Mouse (Mus musculus) embryonic fibroblast, embryonic 13.5 days (primary cell): Measurements from ENCODE around the gene Maea.

Source experiments
- CTCF ChIP-seq: IDR thresholded peaks from 2 replicates; pipeline ENCODE4 v1.5.1; 2011; ENCODE audit warnings: mild to moderate bottlenecking, control low read depth, low read length, moderate library complexity, borderline replicate concordance; ENCODE audit not compliant: insufficient read depth
- POLR2A ChIP-seq: IDR thresholded peaks from 2 replicates; pipeline ENCODE4 v1.6.1; 2011; ENCODE audit warnings: low read depth, mild to moderate bottlenecking, control low read depth, low read length, moderate library complexity

DNA sequence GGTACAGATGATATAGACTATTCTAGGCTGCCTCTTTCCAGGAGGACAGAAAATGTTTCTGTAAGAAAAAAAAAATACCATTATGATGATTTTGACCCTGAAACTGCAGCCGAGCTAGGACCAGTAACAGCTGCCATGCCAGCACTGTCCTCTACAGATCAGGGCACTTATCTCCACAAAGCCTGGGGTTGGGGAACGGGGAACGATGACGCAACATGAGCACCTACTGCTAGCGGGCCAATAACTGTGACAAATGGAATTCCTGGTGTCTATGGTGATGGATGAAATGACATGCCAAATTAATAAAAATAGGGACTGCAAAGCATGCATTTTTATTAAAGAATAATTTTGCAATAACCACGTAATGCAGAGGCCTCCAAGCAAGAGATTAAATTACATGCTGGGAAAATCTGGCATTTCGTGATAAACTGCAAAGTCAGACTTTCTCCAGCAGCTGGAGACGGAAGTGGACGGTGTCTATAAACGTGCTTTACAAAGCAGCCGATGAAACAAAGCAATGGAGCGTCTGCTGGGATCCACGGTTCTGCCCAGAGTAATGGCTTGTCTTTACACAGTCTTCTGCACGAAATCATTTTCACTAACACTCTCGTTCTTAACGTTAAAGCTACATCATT lies 41.4 kb upstream of the Maea start:
- TF ChIP-seq CTCF: no peak
- TF ChIP-seq POLR2A: no peak
